Mouse (Mus musculus) adipocyte (in vitro differentiated cells): ENCODE data around the gene Srr.

ENCODE experiments used
- DNase-seq: peaks from one replicate; pipeline ENCODE4 v3.0.0-alpha.2; 2016; ENCODE audit warnings: low spot score

Gene Srr

GRCm38 (mm10) chr11:74863471-74863870 lies 62.3 kb downstream of the Srr start:
- no peak for DNase-seq

DNA sequence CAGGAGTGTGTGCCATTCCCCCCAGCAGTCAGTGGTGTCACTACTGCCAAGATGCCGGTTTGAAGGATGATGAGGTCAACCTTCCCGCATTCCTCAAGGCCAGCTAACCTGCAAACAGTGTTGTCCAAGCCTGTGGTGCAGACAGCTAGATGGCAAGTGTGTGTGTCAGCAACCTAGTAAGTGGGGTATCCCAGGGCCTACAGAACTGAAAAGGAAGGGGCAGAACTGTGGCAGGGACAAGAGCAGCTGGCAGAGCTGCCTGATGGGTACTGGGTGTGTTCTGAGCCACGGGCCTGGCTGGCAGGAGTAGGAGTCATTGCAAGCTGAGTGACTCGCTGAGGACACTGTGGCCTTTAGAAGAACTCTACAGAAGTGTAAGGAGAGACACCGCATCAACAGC lies 63.6 kb downstream of the Srr start:
- no peak for DNase-seq

- DNase-seq, result no peak
Observed at GRCm38 (mm10) chr11:74857756-74858155, 68.0 kb downstream of the Srr start.
